Mouse (Mus musculus) monocyte, adult 2 months (primary cell): Measurements from ENCODE around the gene Adtrp.

Source experiments
- DNase-seq, 2 experiments: peaks; one replicate each; pipeline ENCODE4 v3.0.0; 2022; ENCODE audit warnings: low spot score in 2 of 2, low read depth in 1 of 2

Gene Adtrp

GRCm38 (mm10) chr13:41847516-41848126 lies at the start of gene Adtrp:
Gene Adtrp (minus strand): TSS chr13:41847684.
- DNase-seq: no peak

DNA sequence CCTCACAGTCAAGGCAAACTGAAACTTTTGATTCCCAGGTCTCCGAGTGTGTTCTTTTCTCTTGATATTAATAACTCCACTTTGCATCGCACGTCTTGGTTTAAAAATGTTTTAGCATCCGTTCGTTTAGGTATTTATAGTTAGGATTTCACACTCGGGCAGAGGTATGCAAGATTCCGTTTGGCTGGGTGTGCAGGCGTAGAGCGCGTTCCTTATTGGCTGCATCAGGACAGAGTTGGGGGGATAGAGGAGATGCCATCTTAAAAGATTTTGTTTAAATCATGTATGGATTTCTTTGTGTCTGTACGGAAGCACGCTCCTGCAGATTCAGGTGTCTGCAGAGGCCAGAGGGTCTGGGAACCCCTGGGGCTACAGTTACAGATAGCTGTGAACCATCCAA lies 44.5 kb upstream of the Adtrp start:
- no peak for DNase-seq

GRCm38 (mm10) chr13:41890618-41891017 lies 43.1 kb upstream of the Adtrp start:
- DNase-seq: no peak

- no peak for DNase-seq
These were observed 42.7 kb upstream of the Adtrp start for GRCm38 (mm10) chr13:41890111-41890600.

GRCm38 (mm10) chr13:41888644-41889043 lies 41.2 kb upstream of the Adtrp start:
- DNase-seq: no peak

- no peak for DNase-seq
These were observed 38.6 kb upstream of the Adtrp start for GRCm38 (mm10) chr13:41886120-41886519.

DNA sequence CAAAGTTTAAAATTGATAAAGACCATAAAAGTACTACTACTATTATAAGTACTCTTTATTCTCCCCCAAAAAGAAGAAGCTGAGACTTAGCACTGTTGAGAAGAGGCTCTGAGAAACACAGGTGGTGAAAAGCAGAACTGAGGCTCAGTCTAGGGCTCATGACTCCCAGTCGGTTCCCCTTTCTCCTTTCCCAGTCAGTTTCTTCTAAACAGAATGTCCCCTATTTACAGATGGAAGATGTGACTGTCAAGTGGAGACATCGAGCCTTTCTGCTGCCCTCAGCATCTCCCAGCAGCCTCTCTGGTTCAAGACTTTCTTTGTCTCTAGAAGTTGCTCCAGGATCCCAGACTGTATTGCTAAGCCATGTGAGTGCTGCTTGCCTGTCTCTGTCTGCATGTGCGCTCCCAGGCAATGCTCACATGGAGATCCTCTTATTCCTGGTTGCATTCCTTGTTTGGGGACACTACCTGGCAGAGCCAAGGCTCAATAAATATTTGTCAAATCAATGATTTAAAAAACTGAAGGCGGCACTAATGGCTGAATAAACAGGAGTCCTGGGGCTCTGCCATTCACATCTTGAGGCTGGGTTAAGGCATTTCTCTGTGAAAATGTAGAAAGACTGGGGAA lies 36.3 kb upstream of the Adtrp start:
- DNase-seq: peak; percentile 12 to 18

GRCm38 (mm10) chr13:41881201-41881600 lies 33.7 kb upstream of the Adtrp start:
- DNase-seq: no peak

DNA sequence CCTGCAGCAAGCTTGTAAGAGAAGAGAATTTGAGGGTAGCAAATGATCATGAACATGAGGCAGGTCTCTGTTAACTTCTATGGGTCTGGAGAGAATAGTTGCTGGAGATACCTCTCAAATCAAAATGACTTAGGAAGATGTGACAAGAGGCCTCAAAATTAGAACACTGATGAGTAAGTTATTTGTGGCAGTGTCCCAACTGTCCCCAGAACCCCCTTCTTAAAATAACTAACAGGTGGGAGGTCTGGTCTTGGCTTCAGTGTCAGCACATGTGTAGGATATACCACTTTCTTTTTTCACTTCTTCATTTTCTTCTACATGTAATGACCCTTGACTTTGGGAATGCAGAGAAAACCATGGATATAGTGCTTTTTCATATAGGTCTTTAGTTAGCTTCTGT lies 33.0 kb upstream of the Adtrp start:
- DNase-seq: no peak

DNA sequence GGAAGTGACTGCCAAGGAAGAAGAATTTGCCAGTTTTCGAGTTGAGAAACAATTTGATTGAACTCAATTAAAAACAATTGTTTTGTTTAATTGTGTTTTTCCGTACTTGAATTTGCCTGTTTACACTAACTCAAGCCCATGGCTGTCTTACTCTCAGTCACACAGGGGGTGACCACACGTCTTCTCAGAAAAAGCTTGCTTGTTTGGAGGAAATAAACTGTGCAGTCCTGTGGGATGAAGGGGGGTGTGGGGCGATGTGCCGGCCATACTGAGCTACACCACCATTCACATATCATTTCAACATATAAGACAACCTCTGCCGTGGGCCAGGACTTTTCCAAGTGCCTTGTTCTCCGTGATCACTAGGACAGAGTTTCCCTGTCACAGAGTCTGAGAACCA lies 25.2 kb upstream of the Adtrp start:
- DNase-seq: no peak

DNA sequence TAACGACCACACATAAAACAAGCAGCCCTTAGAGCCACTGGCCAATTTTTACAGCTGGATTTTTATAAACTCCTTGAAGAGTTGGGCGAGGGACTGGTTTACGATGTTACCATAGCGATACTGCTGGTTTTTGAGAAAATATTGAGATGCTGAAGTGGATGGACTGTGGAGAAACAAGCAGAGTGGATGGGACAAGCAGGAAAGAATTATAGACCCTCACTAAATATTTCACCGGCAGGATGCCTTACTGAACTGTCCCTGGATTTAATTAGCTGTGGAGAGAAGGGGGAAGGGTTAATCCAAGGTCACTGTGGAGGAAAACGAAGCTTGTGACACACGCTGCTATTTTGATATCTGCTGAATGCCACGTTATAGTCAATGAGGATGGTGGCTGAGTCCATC lies 24.7 kb upstream of the Adtrp start:
- DNase-seq: no peak

DNA sequence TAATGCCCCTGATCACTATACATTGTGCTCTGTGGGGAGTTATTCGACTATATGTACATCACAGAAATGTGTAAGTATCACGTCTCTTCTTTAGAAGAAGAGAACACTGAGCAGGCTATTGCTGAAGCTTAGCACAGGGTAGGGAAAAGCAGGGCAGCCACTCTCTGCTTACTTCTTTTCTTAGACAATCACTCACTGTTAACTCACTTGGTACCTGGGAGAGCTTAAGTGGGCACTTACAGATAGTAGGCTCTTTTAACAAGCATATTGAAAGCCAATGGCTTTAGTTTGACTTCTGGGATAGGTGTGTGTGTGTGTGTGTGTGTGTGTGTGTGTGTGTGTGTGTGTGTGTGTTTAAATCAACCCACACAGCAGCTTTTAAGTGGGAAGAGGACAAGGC lies 20.0 kb upstream of the Adtrp start:
- DNase-seq: no peak

- no peak for DNase-seq
These were observed 18.1 kb upstream of the Adtrp start for GRCm38 (mm10) chr13:41865575-41865974.

DNA sequence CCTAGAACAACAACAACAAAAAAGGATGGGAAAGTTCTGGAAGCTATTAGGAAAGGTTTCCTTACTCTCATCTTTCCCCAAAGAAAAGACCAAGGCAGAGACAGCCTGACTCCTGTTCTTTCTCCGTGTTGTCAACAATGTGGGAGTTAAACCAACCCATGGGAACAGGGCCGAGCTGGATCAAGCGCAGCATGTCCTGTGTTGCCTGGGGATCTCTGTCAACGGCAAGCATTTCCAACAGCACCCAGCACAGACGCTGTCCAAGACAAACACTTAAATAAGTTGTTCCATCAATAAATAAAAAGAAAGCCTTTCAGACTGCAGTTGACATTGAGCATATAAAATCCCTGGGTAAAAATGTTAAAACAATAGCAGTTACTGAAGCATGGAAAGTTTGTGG lies 17.6 kb upstream of the Adtrp start:
- no peak for DNase-seq

- DNase-seq: no peak
These were observed 13.3 kb upstream of the Adtrp start for GRCm38 (mm10) chr13:41860603-41861405.

GRCm38 (mm10) chr13:41855206-41856185 lies 8.0 kb upstream of the Adtrp start:
- no peak for DNase-seq

GRCm38 (mm10) chr13:41850727-41851378 lies 3.4 kb upstream of the Adtrp start:
- no peak for DNase-seq

GRCm38 (mm10) chr13:41846516-41846915 lies 968 bp downstream of the Adtrp start:
- no peak for DNase-seq

GRCm38 (mm10) chr13:41845013-41845412 lies 2.5 kb downstream of the Adtrp start:
- DNase-seq: no peak

DNA sequence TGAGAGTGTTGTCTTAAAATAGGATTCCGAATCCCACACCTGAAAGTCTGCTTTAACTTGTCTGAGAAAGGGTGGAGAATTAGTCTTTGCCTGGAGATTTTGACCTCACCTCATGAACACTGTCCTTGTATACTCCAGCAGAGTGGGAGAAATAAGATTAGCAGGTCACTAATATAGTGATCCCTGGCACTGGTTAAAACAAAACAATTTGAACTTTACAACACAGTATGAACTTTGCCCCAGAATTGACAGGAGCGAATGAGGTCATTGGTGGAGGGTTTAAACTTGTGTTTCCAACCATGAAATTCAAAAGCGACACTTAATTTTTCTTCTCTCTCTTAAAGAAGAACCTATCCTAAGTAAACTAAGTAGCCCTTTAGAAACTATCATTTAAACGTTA lies 3.4 kb downstream of the Adtrp start:
- no peak for DNase-seq
